Mouse (Mus musculus) thymus, adult 2 months (tissue): ENCODE measurements around the gene Mmachc. TPM values are rescaled to one million over a fixed set of nuclear protein-coding genes. Genes with fewer than 3 reads are reported as not detected.

Experiments
- DNase-seq: peaks from one replicate; pipeline ENCODE4 v3.0.0; 2021
- H3K27ac ChIP-seq: fragments of 200-500 bp; 2 replicates; pipeline ENCODE4 v1.5.1; 2012; ENCODE audit warnings: low read length, control low read depth; ENCODE audit not compliant: control insufficient read depth, insufficient read depth
- H3K27me3 ChIP-seq: fragments of 200-500 bp; 2 replicates; pipeline ENCODE4 v1.6.1; 2012; ENCODE audit warnings: mild to moderate bottlenecking, low read length, moderate library complexity, mixed read lengths; ENCODE audit not compliant: control insufficient read depth, insufficient read depth
- H3K36me3 ChIP-seq: fragments of 200-500 bp; 2 replicates; pipeline ENCODE4 v1.6.1; 2012; ENCODE audit warnings: mild to moderate bottlenecking, low read length, moderate library complexity; ENCODE audit not compliant: control insufficient read depth, insufficient read depth
- H3K4me1 ChIP-seq: fragments of 200-500 bp; replicated peaks from 2 replicates; pipeline ENCODE4 v1.6.1; 2012; ENCODE audit warnings: low read length; ENCODE audit not compliant: control insufficient read depth, insufficient read depth
- H3K4me3 ChIP-seq: fragments of 200-500 bp; 2 replicates; pipeline ENCODE4 v1.5.1; 2012; ENCODE audit warnings: mild to moderate bottlenecking, low read length, control low read depth, moderate library complexity; ENCODE audit not compliant: control insufficient read depth, insufficient read depth
- CTCF ChIP-seq: fragments of 200-500 bp; IDR thresholded peaks from 2 replicates; pipeline ENCODE4 v1.5.1; 2012; ENCODE audit warnings: mild to moderate bottlenecking, control low read depth, low read length, moderate library complexity, borderline replicate concordance; ENCODE audit not compliant: control insufficient read depth, poor library complexity, insufficient read depth; ENCODE audit errors: extremely low read depth
- POLR2A ChIP-seq: fragments of 200-500 bp; IDR thresholded peaks from 2 replicates; pipeline ENCODE4 v1.6.1; 2012; ENCODE audit warnings: mild to moderate bottlenecking, low read length, control low read depth, moderate library complexity; ENCODE audit not compliant: control insufficient read depth, poor library complexity, insufficient read depth; ENCODE audit errors: extremely low read depth
- WGBS: fragments of 180-500 bp; shearing (Covaris S2); methylation state at CpG from one replicate; pipeline ENCODE4 v1.1.7; 2018; 5-methylcytosine and 5-hydroxymethylcytosine counted together
- polyA plus RNA-seq: library from polyadenylated mRNA; depleted of rRNA; stranded (reverse); fragments of >200 nt; gene quantifications from 2 replicates; pipeline ENCODE4 v1.2.3, GENCODE M21; 2012

The Mmachc gene
- polyA plus RNA-seq, 1 experiment, result 10.5 TPM

DNA sequence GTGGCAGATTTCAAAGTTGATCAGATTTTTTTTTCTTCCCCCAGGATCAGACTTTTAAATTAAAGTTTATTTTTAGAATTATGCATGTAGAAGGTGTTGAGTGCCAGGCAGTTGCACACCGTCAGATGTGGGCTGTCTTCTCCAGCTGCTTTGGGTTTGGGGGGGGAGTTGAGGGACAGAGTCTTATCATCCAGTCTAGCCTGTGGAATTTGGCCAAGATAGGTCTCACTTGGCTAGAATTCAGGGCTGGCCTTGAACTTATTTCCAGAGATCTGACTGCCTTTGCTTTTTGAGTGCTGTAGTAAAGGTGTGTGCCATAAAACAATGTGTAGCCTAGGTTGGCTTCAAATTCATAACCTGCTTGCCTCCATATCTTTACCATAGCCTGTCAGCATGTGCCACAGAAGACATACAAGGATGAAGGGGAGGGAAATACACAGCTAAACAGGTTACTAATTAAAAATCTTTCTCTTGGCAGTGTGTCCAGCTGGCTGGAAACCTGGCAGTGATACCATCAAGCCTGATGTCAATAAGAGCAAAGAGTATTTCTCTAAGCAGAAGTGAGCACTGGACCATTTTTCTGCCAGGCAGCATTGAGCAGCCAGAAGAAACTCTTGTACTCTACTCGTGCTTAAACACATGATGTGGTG is 9.4 kb downstream of the Mmachc start:
- DNase-seq, result no peak
- TF ChIP-seq POLR2A (no peak), CTCF (no peak)
- peaks cover 57% of the 10 kb centered on the region for H3K36me3 ChIP-seq
- H3K27ac ChIP-seq, result no peak overlapping the region
- H3K27me3 ChIP-seq, result no peaks in the 10 kb centered on the region
- H3K4me3 ChIP-seq, result no peak overlapping the region
- H3K4me1 ChIP-seq, result no peaks in the 10 kb centered on the region
- 88% methylated on average over 2 of the region's 2 CpGs for WGBS

DNA sequence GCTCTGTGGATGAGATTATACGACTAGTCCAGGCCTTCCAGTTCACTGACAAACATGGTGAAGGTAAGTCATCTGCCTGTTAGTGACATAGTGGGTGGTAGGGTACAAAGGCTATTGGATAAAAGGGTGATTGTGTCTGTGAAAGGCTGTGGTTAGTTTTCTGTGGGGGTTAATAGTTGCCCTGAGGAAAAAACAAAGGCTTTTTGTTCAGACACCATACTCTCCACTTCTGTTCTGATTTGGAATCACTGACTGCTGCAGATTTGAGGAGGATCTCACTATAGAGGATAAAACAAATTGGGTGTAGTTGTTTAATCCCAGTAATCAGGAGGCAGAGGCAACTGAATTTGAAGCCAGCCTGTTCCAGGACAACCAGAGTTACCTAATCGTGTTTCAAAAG is 14.4 kb downstream of the Mmachc start:
- no peaks in the 10 kb centered on the region for H3K4me1 ChIP-seq
- H3K27ac ChIP-seq, result no peak overlapping the region
- peaks cover 86% of the 10 kb centered on the region for H3K36me3 ChIP-seq
- no peak for TF ChIP-seq CTCF
- no peak for TF ChIP-seq POLR2A
- H3K4me3 ChIP-seq, result no peak overlapping the region
- WGBS, result 96% methylated on average over 2 of the region's 2 CpGs
- no peak for DNase-seq
- H3K27me3 ChIP-seq, result no peaks in the 10 kb centered on the region

DNA sequence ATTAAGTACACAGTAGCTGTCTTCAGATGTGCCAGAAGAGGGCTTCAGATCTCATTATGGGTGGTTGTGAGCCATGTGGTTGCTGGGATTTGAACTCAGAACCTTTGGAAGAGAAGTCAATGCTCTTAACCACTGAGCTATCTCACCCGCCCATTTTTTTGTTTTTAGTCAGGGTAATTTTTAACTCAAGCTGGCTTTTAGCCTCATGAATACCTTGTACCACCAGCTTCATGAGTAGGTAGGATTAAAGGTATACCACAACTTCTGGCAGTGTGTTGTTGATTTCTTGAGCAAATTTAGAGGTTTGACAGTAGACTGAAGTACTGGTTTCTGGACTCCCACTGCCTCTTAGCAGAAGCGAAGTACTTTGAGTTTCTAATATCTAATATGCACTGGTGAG is 16.1 kb downstream of the Mmachc start:
- Histone ChIP-seq H3K4me3 (no peak overlapping the region), H3K4me1 (no peaks in the 10 kb centered on the region), H3K27me3 (no peaks in the 10 kb centered on the region), H3K27ac (no peak overlapping the region), H3K36me3 (peaks cover 74% of the 10 kb centered on the region)
- no peak for DNase-seq
- TF ChIP-seq CTCF (no peak), POLR2A (no peak)
- 96% methylated on average over 2 of the region's 2 CpGs for WGBS

DNA sequence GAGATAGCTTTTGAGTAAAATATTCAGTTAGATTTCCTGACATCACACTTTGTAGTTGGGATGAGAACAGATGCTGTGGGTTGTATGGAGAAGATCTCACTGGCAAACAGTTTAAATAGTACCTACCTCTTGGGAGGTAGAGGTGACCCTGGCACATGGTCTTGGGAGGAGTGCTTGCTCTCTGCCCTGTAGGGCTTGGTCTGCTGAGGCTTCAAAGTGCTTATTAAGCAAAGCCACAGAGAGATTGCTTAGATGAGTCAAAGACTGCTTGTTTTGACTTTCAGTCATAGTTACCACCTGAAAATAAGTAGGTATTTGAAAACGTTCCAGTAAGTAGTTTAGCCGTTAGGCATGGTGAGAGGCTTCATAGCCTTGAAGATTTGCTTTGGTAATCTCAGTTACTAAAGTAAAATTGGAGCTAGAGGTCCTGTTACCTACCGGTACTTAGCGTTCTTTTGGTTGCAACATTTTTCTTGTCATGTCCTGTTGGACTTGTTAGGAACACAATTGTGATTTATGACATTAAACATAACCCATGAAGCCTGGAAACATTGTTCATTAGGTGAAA is 18.8 kb downstream of the Mmachc start:
- no peak for DNase-seq
- Histone ChIP-seq H3K27ac (no peak overlapping the region), H3K4me3 (no peak overlapping the region), H3K4me1 (0 out of 2 replicates have a peak, but pooled peaks cover 3% of the 10 kb centered on the region), H3K36me3 (peaks cover 50% of the 10 kb centered on the region), H3K27me3 (no peaks in the 10 kb centered on the region)
- TF ChIP-seq POLR2A (no peak), CTCF (no peak)
- WGBS, result 90% methylated on average over 4 of the region's 4 CpGs

DNA sequence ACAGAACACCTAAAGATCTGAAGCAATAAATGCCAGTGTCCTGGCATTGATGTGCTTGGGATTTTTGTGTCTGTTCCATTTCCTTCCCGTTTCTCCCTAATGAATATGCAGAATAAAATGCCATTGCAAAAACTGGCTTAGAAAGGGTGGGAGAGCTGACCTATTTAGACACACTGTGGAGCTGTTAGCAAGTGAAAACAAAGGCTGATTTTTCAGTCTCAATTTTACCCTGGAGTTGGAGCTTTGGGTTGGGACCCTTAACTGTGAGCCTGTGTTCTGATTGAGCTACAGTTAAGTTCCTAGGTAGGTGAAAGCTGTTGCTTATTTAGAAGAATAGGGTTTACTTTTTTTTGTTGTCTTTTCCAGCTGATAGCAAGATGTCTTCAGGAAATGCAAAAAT is 21.2 kb downstream of the Mmachc start:
- DNase-seq, result no peak
- TF ChIP-seq POLR2A (no peak), CTCF (no peak)
- Histone ChIP-seq H3K36me3 (peaks cover 27% of the 10 kb centered on the region), H3K27me3 (no peaks in the 10 kb centered on the region), H3K4me1 (0 out of 2 replicates have a peak, but pooled peaks cover 3% of the 10 kb centered on the region), H3K27ac (no peak overlapping the region), H3K4me3 (no peak overlapping the region)
- WGBS, result 45% methylated on average over 1 of the region's 1 CpGs

DNA sequence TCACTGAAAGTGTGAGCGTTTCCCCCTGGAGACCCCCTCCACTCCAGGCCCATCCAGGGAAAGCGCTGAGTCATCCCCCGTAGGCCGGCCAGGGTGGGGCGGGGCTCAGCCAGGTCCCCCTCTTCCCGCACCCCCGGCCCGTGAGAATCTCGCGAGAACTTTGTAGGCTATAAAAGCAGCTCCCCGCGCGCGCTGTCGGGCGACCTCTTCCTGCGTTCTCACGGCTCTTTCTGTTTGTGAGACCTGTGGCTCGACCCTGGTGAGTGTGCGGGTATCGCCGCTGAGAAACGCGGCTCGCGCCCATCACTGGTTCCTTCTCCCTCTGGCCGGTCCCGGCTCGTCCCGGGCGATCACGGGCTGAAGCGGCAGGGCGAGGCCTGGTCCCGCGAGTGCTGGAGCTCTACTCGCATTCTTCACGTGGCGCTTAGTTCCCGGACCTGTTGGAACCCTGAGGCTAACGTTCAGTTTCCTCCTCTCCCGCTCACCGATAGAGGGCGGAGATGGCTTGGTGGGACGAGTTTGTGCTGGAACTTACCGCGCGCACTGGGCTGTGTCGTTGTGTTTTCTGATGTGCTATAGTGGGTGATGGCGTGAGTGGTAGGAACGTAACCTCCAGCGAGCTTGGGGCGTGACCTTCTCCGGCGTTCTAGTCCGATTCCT is 22.7 kb downstream of the Mmachc start, which contains the start of gene Prdx1:
Gene Prdx1 (plus strand): TSS at position 143 of the 660 bp plus-strand sequence.
- TF ChIP-seq POLR2A (peak; percentile 94), CTCF (peak; percentile 84; the same call in 1 of the 2 replicates)
- DNase-seq, result peak; percentile 96
- under 1% methylated on average over 56 of the region's 56 CpGs for WGBS
- Histone ChIP-seq H3K36me3 (peaks cover 12% of the 10 kb centered on the region), H3K4me1 (0 out of 2 replicates have a peak, but pooled peaks cover 3% of the 10 kb centered on the region), H3K27me3 (no peaks in the 10 kb centered on the region), H3K27ac (peak within 1 kb of the TSS; percentile 56), H3K4me3 (peak within 1 kb of the TSS; percentile 62)
